Mouse (Mus musculus) lung, postnatal 0 days (tissue): ENCODE data around the gene Lonp2.

ENCODE experiments used
- CTCF ChIP-seq: IDR thresholded peaks from 2 replicates; pipeline ENCODE4 v1.5.1; 2016; ENCODE audit warnings: antibody characterized with exemption, mild to moderate bottlenecking
- EP300 ChIP-seq: IDR thresholded peaks from 2 replicates; pipeline ENCODE4 v1.6.1; 2016; ENCODE audit warnings: antibody characterized with exemption, mild to moderate bottlenecking, control low read depth

- TF ChIP-seq CTCF (no peak), EP300 (no peak)
These were observed 95.5 kb downstream of the Lonp2 start for GRCm38 (mm10) chr8:86719368-86719767.
